Mouse (Mus musculus) gastrocnemius, postnatal 36 days (tissue): ENCODE measurements around the gene Pdgfb. TPM values are rescaled to one million over a fixed set of nuclear protein-coding genes. Genes with fewer than 3 reads are reported as not detected.
A peak's percentile ranks its signal among the peaks of the same experiment; 100 is the strongest.

Experiments
- DNase-seq, 2 experiments: peaks; one replicate each; pipeline ENCODE4 v3.0.0; 2022
- intact Hi-C: fragments of 180-260 bp; cut with DNase I; formaldehyde crosslinking; loops from one replicate; pipeline ENCODE4 v1.15.1; 2025
- long read RNA-seq, 2 experiments: library from polyadenylated mRNA; stranded (forward); transcript quantifications; one replicate each; pipeline ENCODE4 v2.0.0; 2021
- total RNA-seq, 2 experiments: library from RNA; stranded (reverse); gene quantifications; 2 replicates each; pipeline ENCODE4 v1.2.3; 2021

Pdgfb gene
- total RNA-seq = 10 to 100 TPM; 16.5 to 17.9 TPM
- long read RNA-seq, experiment 1, partial matches to known transcripts = 0 of 7 reads
- long read RNA-seq, experiment 1, other reads (novel, unspliced or antisense) = 5 of 7 reads
- long read RNA-seq, experiment 2, transcript Pdgfb-201 (7 exons, 2,944 nt) = major isoform, 7 of 23 reads
- long read RNA-seq, experiment 2, partial matches to known transcripts = 9 of 23 reads
- long read RNA-seq, experiment 2, other reads (novel, unspliced or antisense) = 7 of 23 reads

DNA sequence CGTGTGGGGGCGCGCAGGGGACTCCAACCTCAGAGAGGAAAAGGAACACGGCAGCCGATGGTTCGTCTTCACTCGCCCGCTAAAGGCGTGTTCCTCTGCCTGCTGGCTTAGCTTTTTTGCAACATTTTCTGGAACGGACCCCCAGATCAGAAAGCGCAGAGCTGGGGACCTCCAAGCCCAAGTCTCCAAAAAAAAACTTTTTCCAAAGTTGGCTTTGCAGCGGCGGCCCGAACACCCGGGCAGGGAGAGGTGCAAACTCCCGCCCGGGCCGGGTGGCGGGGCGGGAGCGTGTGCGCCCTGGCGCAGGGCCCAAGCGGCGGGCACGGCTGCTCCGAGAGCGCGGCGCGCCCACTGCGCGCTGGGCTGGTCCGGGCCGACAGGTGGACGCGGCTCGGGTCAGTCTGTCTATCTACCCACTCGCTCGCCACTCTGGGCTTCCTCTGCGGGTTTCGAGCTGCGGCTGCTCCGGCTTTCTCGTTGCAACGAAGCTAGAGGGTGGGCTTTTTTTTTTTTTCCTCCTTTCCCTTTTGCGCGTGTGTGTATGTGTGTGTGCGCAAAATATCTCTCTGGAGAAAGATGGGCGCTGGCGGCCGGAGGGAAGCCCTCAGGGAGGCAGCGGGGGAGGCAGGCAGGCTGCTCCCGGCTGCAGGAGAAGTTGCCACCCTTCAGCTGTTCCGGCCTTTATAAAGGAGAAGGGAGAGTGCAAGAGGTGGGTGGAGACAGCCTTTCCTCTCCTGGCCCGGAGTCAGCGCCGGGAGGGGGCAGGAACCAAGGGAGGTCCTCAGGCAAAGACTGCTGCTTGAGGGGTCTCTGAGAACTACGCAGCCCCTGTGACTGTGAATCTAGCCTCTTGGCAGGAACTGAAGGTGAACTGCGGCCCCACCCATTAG, at the start of gene Pdgfb:
Gene Pdgfb, minus strand, starts transcription at position 657 of the 890 bp plus-strand sequence.
- intact Hi-C loops = loop anchor here (5.0 kb wide), 2 partner anchors 38 to 53 kb away; no protein-coding TSS in a partner anchor
- peak; percentile 55 to 58 for DNase-seq

DNA sequence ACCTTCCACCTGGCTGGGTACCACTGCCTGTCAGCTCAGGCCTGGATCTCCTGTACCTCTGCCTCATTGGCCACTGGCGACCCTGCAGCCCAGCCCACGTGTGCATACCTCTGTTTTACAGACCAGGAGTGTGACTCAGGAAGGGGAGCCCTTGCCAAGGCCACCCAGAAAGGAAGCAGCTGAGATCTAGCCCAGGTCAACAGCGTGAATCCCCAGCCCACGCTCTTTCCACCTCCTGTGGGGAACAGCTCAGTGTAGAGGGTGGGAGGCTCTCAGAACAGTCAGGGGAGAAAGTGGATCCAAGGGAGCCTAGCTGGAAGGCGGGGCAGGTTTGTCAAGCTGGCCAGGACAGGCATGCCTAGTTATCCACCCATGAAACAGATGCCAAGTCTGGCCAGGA, 48.0 kb upstream of the Pdgfb start:
- intact Hi-C loops = no loop called here
- no peak for DNase-seq

DNA sequence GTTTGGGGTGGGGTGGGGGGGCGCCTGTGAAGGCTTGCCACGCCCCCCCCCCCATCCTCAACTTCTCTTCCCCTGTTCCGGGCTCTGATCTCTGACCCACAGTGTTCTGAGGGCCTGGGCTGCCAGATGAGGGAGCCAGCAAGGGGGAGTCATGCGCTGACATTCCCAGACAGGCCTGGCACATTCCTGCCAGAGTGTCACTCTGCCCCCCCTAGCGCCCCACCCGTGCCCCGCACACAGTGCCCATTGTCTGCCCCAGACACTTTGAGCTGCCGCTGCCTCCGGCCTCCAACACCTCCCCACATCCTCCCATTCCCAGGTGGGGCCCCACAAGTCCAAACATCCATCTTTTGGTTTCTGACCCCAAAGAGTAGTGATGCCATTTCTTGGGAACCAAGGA, 47.6 kb upstream of the Pdgfb start:
- no peak for DNase-seq

DNA sequence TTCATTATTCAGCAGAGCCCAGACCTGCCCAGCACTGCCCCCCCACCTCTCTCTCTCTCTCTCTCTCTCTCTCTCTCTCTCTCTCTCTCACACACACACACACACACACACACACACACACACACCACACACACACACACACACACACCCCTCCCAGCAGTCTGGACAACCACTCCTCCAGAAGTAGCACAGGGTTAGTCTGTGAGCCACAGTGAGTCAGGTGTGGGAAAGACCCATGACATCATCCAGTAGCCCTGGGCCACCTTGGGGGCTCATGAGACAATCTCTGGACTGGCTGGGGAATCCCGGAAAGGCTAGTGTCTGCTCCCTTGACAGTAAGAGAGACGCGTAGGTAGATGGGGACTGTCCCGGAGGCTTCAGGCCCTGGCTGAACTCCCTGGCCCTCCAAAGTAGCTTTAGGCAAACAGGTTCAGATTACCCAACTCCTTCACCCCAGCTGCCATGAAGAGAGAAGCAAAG, 46.3 kb upstream of the Pdgfb start:
- intact Hi-C loops = no loop called here
- no peak for DNase-seq

More for the DNA sequence above, 47.6 kb upstream of the Pdgfb start:
- intact Hi-C loops = no loop called here

DNA sequence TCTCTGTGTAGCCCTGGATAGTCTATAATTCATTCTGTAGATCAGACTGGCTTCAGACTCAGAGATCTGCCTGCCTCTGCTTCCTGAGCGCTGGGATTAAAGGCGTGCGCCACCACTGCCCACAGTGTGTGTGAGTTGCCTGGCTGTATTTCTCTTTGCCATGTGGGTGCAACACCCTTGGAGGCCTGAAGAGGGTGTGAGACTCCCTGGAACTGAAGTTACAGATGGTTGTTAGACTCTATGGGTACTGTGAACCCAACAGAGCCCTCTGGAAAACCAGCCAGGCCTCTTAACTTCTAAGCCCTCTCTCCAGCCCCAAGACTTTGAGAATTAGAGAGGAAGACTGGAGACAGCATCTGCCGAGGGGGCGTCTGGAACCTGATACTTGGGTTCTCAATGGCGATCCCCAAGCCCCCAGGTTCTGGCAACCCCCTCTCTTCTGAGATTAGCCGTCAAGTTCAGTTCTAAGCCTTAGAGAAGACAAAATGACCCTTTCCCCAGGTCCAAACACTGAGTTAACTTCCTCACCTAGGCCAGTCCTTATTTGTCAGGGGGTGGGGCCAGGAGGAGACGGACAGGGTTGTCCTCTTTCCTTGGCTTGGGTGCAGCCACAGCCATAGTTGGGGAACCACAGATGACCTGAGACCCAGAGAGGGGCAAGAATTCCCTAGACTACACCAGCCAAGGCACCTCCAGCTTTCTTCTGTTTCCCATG, 45.7 kb upstream of the Pdgfb start:
- no peak for DNase-seq
- intact Hi-C loops = no loop called here

DNA sequence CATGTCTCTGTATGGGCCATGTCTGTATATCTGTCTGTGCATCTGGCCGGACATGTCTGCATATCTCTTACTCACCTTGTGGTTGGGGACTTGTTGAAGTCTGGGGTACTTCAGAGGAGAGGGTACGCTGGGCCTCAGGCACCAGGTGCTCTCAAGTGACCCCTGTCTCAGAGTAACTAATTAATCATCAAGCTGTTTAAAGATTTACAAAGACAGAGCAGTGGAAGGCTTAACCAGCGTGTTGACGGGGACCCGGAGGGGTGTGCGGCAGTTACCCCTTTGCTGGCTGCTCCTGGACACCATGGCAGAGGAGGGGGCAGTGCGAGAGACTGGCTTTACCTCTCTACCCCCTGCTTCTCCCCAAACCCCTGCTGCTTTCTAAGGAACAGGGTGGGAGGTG, 44.8 kb upstream of the Pdgfb start:
- intact Hi-C loops = no loop called here

DNA sequence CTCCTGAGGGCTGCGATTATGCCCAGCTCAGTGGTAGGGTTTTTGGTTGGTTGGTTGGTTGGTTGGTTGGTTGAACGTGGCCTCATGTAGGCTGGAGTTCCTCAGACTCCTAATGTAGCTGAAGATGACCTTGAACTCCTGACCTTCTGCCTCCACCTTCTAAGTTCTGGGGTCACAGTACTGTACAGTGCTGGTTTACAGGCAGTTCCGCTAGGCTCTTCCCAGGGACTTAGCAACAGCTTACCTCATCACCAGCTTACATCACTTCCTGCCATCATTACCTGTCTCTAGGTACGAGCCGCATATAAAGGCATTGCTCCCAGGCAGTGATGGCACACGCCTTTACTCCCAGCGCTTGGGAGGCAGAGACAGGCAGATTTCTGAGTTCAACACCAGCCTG, 43.4 kb upstream of the Pdgfb start:
- DNase-seq = no peak
- intact Hi-C loops = no loop called here

More for the DNA sequence above, 44.8 kb upstream of the Pdgfb start:
- no peak for DNase-seq

DNA sequence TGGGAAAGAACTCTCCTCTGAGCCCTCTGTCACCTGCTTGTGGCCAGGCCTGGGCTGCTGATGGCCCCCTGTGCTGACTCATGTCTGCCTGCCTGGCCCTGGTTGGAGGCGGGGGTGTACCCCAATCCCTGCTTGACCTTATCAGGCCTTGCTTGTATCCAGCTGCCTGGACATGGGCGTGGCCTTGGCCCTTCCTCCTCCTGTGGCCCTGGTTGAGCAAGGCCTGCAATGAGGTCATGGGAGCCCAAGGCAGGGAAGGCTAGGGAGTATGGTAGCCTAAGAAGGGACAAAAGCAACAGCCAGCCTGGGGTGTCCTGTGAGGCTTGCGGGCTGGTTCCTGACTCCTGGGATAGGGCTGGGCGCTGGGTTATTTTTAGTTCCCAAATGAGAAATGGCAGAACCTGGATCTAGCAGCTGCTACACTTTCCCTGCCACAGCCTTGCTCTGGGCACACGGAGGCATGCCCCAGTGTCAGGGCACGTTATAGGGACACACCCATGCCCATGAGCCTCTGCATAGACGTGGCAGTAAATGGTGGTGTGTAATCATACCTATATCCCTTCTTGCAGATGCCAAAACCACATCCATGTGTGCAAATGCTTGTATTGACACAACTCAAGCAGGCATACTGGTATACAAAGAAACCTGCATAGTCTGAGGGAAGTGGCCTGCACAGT, 39.4 kb upstream of the Pdgfb start:
- intact Hi-C loops = loop anchor here (5.0 kb wide), 1 partner anchor 42 kb away; the partner anchor contains the start of gene Pdgfb
- DNase-seq = peak; percentile 65 to 67

DNA sequence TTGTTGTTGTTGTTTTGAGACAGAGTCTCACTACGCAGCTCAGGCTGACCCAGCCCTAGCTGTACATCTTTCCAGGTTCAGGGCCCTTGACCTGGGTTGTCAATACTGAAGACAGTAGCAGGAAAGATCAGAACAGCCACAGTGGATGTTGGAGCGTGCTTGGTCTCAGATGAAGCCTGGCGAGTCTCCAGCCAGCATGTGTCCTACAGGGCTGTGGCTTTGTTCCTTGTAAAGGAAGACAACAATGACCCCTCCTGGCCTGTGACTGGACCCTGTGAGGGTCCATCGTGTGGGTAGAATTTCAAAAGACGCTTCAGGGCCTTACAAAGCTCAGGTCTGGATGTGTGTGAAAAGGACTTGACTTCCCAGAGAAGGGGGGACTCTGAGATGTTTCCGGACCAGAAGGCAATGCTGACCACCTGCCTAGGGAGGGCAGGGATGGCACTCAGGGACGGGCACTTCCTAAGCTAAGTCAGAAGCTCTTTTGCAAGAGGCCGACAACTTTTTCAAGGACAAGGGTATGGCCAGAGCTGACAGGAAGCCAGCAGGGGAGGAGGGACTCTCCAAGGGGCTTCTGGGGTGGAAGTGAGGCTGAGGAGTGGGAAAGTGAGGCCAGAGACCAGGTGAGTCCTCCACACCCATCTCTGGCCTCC, 38.7 kb upstream of the Pdgfb start:
- no peak for DNase-seq
- intact Hi-C loops = loop anchor here (5.0 kb wide), 1 partner anchor 41 kb away; the partner anchor contains the start of gene Pdgfb

DNA sequence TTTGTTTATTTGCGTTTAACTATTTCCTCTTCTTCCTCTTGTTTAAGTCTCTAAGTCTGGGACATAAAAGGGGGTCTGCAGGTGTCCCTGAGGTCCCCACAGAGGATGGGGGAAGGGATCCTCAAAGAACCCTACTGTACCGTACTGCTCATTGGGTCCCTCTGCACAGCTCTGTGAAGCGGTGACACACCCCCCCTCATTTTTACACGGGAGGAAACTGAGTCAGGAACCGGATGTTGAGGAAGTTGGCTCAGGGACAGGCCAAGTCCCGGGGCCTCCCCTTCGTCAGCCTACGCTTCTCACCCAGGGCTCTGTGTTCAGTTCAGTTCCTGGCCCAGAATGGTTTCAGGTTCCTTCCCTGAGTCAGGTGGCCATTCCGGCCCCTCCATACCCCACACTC, 37.0 kb upstream of the Pdgfb start:
- intact Hi-C loops = loop anchor here (5.0 kb wide), 1 partner anchor 39 kb away; the partner anchor contains the start of gene Pdgfb
- no peak for DNase-seq

DNA sequence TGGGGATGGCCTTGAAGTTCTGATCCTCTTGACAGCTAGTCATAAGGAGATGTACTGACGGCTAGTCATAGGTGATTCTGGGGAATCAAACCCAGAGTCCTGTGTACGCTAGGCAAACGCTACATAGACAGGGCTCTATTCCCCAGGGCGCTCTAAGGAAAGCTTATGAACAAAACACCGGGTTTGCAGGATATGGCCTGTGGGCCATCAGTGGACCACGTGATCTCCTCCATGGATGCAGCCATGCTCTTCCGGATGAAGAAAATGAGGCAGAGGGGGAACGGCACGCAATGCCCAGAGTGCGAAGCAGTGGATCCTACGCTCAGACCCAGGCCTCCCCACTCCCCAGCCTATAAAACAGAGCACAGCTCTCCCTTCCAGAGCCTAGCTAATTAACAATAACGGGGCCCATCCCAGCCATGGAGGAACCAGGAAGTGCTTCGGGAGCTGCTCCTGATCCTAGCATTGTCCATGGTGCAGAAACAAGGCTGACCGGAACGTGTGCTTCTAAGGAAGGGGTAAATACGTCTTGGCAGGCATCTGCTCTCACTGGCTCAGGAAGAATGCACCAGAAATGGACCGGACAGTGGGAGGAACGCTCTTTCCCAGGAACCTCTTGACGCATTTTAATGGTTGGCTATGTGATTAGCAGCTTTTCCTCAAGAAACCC, 36.5 kb upstream of the Pdgfb start:
- DNase-seq = no peak
- intact Hi-C loops = loop anchor here (5.0 kb wide), 1 partner anchor 39 kb away; the partner anchor contains the start of gene Pdgfb

DNA sequence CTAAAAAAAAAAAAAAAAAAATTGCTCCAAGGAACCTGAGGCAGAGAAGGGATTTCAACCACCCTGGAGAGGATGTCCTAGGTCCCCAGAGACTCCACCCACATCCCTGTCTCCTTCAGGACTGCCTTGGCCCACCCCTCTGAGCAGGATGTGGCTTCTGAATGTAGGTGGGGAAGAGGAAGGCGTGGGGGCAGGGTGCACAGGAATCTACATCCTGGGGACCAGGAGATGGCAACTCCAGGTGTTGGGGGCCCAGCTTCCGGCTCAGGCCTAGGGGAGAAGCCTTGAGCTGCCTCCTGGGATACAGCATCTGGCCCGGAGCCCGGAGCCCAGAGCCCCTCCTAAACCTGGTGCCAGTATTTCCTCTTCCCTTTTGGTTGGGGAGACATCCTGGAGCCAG, 35.3 kb upstream of the Pdgfb start:
- intact Hi-C loops = loop anchor here (5.0 kb wide), 1 partner anchor 38 kb away; the partner anchor contains the start of gene Pdgfb
- DNase-seq = peak in 1 of 2 experiments; percentile 34

DNA sequence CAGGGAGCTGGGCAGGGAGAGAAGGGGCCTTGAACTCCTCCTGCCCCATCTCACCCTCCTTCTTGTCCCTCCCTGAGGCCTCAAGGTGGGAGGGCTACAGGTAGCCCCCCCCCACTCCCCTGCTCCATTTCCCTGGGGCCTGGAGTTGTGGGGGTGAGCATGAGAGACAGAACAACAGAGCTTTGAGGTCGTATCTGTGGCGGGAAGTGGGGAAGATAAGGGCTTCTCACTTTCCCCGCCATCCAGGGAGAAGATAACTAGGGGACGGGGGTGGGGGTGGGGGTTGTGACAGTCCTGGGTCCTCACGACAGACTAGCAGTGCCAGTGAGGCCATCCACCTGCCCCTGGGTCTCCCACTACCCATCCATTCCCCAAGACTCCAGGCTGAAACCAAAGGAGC, 33.2 kb upstream of the Pdgfb start:
- intact Hi-C loops = loop anchor here (2.0 kb wide), 1 partner anchor 13 kb away; no protein-coding TSS in a partner anchor

DNA sequence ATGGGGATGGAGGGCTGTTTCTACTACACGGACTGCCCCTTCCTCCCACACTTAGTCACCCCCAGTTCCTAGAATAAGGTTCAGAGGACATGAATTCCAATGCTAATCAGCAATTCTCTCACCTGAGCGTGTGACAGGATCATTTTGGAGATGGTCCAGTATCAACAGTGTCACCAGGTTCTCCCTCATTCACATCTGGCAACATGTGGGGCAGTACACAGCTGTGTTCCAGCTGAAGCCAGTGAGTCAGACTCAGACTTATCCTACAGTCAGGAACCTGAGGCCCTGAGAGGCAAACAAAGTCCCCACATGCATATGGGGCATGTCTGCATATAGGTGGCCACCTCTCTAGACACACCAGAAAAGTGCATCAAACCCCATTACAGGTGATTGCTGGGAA, 32.5 kb upstream of the Pdgfb start:
- DNase-seq = no peak
- intact Hi-C loops = no loop called here

More for the DNA sequence above, 33.2 kb upstream of the Pdgfb start:
- DNase-seq = no peak

DNA sequence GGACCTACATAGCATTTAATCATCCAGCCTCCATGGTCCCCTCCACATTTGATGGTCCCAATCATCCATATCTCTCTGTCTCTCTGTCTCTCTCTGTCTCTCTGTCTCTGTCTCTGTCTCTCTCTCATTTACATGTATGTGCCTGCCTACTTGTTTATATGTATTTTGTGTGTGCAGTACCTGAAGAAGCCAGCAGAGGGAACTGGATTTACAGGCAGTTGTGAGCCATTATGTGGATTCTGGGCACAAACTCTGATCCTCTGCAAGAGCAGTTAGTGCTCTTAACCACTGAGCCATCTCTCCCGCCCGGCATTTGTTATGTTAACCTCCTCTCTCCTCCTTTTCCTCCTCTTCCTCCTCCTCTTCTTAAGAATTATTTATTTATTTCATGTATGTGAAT, 31.0 kb upstream of the Pdgfb start:
- no peak for DNase-seq
- intact Hi-C loops = no loop called here

DNA sequence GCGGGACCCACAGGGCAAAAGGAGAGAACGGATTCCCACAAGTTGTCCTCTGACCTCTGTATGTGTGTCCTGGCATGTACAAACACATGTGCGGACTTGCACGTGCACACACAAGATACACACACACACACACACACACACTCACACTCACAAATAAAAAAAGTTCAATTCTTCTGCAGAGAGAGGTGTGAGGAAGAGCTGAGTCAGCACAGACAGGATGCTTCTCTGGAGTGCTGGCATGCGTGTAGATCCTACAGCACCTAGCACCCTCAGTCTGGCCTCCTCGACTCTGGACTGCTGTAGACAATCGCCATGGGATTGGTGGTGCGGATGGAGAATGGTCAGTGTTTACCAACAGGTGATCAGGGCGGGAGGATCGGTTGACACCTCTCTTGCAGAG, 29.5 kb upstream of the Pdgfb start:
- intact Hi-C loops = no loop called here
- DNase-seq = no peak

DNA sequence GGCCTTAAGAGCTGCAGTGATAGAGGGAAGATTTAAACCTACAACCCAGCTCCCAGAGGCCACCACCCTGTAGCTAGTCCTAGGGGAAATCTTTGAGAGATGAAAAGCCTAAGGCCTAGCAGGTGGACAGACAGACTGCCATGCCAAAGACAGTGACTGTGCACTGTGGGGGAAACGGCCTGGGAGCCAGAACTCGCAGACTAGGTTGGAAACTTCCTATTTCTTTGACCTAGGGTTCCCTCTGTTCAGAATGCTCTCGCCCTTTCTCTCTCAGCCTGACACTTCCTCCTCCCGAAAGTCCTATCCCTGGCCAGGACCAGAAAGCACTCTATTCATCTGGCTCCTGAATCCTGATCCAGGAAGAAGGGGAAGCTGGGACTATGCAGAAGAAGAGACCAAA, 27.4 kb upstream of the Pdgfb start:
- intact Hi-C loops = no loop called here
- no peak for DNase-seq

DNA sequence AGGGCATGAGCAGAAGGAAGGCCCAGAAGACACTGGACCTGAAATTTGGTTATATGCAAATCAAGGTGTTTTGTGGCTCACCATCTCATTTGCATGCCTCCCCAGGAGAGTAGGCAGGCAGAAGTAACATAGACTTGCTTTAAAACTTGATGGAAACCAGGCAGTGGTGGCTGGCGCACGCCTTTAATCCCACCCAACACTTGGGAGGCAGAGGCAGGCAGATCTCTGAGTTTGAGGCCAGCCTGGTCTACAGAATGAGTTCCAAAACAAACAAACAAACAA, 23.3 kb upstream of the Pdgfb start:
- no peak for DNase-seq
- intact Hi-C loops = no loop called here
